Mouse (Mus musculus) lung, postnatal 4 days (tissue): Measurements from ENCODE around the gene Lrrc41.

Source experiments
- DNase-seq, 2 experiments: peaks; one replicate each; pipeline ENCODE4 v3.0.0; 2021

Lrrc41 gene

DNA sequence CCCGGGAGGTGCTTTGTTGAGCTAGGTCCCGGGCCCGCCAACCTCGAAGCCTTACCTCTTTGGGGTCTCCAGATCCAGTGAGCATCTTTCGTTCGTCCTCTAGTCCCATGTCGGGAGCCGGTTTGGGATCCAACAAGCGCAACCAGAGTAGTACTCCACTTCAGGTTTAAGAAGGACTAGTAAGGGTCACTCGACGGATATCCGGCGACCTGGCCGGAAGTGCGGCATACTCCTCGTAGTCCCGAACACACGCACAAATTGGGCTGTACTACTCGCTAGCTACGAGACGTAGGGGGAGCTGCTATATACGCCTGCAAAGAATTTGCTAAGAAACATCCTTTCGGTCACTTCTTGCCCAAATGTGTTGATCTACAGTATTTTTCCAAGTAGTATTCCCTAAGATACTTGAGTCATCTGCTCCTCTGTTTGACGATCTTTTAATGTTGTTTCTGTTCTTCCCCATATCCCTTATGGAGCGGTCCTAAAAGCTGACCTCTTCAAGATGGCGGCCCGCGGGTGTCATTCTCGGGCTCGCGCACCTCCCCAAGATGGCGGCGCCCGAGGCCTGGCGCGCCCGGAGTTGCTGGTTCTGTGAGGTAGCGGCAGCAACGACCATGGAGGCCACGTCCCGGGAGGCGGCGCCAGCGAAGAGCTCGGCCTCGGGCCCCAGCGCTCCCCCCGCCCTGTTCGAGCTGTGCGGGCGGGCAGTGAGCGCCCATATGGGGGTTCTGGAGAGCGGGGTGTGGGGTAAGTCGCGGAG lies at the start of gene Lrrc41, which contains the start of gene Uqcrh:
Gene Lrrc41, plus strand, starts transcription at position 409 of the 760 bp plus-strand sequence.
Gene Uqcrh, minus strand, starts transcription at position 211 of the 760 bp plus-strand sequence.
- peak; percentile 96 to 97 for DNase-seq

- DNase-seq, result no peak
Measured at GRCm38 (mm10) chr4:116032906-116033305, 42.2 kb upstream of the Lrrc41 start.

- no peak for DNase-seq
Measured at GRCm38 (mm10) chr4:116033374-116033773, 41.7 kb upstream of the Lrrc41 start.

GRCm38 (mm10) chr4:116040466-116040865 lies 34.6 kb upstream of the Lrrc41 start:
- no peak for DNase-seq

- no peak for DNase-seq
Measured at GRCm38 (mm10) chr4:116042186-116042585, 32.9 kb upstream of the Lrrc41 start.

DNA sequence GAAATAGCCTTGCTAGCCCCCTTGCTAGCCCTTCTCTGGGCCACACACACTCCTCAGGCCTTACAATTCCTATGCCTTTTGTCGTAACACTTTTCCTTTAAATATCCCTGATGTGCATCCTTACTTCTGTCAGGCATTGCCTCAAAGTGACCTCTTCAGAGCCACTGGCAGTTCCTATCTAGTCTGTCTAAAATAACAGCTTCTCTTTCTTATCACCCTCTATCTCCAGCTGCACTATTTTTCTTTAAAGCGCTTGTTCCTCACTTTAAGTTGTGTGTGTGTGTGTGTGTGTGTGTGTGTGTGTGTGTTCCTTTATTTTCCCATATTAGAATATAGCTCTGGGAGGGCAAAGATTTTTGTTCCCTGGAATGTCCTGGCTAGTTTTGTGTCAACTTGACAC lies 28.5 kb upstream of the Lrrc41 start:
- DNase-seq, result no peak

GRCm38 (mm10) chr4:116047681-116048080 lies 27.4 kb upstream of the Lrrc41 start:
- no peak for DNase-seq

GRCm38 (mm10) chr4:116048130-116048920 lies 26.7 kb upstream of the Lrrc41 start:
- peak; percentile 87 to 91 for DNase-seq

DNA sequence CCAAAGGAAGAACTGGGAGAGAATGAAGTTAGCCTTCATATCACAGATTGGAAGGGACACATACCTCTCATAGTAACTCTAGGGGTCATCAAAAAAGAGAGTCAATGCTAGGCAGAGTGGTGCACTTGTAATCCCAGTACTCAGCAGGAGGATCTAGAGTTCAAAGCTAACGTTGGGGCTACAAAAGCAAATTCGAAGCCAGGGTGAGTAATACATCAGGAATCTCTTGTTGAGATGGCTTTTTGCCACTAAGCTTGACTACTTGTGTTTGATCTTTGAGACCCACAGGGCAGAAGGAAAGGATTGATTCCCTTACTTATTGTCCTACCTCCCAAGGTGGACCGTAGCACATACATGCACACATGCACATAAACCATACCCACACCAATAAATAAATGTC lies 25.9 kb upstream of the Lrrc41 start:
- no peak for DNase-seq

- DNase-seq, result peak; percentile 62 to 66
Measured at GRCm38 (mm10) chr4:116052526-116053293, 22.4 kb upstream of the Lrrc41 start.

GRCm38 (mm10) chr4:116053399-116053961 lies 21.6 kb upstream of the Lrrc41 start, which contains the start of gene Nsun4:
TSS of gene Nsun4 (minus strand) at chr4:116053876.
- peak; percentile 92 to 95 for DNase-seq

DNA sequence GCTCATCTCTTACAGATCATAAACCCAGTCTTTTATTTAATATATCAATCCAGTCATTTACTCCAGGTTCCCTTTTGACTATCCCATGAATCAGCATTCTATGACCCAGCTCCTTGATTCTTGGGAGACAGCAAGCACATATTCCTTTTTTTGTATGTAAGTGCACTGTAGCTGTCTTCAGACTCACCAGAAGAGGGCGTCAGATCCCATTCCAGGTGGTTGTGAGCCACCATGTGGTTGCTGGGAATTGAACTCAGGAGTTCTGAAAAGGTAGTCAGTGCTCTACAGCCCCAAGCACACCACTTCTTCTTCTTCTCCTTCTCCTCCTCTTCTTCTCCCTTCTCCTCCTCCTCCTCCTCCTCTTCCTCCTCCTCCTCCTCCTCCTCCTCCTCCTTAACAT lies 17.5 kb upstream of the Lrrc41 start:
- DNase-seq, result no peak

GRCm38 (mm10) chr4:116059012-116059726 lies 15.9 kb upstream of the Lrrc41 start:
- DNase-seq, result no peak

GRCm38 (mm10) chr4:116063855-116064254 lies 11.2 kb upstream of the Lrrc41 start:
- no peak for DNase-seq

DNA sequence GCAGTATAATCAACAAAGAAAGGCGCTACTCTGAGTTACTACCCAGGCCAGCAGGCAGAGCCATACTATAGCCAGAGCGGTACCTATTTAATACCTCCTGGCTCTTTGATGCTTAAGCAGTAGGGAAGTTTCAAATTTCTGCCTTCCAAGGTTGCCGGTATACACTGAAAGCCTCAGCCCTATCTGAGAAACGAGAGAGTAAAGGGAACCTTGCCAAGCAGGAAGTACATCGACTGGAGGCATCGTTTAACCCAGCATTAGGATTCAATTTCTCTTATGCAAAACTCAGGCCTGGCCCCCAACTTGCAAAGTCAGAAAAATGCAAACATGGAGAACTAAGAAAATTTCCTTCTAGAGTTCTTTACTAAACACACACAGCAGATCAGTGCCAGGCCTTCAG lies 5.0 kb upstream of the Lrrc41 start:
- DNase-seq, result no peak

DNA sequence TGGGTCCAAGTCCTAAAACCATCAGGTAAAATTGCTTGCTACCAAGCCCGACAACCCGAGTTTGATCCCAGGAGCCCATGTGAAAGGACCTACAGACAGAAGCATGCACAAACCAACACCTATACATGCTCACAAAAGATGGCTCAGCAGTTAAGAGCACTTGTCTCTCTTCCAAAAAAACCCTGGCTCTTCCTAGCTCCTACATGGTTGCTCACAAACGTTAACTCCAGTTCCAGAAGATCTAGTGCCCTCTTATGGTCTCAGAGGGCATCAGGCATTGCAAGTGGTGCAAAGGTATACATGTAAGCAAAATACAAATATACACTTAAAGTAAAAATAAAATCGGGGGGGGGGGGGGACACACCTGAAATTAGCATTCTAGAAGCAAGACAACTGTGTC lies 1.9 kb upstream of the Lrrc41 start:
- no peak for DNase-seq

- DNase-seq, result no peak
Measured at GRCm38 (mm10) chr4:116074145-116074675, 859 bp upstream of the Lrrc41 start.

DNA sequence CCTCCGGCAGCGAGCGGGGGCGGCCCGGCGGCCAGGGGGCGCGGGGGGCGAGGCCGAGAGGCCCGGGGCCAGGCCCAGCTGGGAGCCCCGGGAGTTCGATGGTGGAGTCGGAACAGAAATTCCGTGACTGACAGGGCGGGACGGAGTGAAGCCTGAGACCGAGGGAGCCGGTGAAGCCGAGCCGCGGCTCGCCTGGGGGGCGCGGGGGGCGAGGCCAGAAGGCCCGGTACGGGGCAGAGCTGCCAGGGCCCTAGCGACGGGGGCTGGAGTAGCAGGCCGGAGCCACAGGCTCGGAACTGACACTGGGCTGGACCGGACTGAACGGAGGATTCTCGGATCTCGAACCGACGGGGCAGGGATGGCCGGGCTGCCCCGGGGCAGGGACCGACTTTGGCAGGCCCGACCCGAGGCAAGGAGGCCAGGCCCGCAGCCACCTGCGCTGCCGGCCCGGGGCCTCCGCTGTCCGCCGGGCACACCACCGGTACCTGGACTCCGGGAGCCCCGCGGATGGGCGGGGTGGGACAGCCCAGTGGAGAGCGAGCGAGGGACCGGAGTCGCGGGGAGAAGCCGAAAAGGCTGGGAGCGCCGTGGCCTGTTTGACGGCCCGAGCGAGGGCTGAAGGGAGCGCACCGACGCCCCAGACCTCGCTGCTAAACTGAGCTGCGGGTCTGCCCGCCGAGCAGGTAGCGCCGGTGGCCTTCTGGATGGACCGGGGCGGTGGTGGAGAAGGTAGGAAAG lies 731 bp downstream of the Lrrc41 start:
- peak; percentile 85 to 87 for DNase-seq

DNA sequence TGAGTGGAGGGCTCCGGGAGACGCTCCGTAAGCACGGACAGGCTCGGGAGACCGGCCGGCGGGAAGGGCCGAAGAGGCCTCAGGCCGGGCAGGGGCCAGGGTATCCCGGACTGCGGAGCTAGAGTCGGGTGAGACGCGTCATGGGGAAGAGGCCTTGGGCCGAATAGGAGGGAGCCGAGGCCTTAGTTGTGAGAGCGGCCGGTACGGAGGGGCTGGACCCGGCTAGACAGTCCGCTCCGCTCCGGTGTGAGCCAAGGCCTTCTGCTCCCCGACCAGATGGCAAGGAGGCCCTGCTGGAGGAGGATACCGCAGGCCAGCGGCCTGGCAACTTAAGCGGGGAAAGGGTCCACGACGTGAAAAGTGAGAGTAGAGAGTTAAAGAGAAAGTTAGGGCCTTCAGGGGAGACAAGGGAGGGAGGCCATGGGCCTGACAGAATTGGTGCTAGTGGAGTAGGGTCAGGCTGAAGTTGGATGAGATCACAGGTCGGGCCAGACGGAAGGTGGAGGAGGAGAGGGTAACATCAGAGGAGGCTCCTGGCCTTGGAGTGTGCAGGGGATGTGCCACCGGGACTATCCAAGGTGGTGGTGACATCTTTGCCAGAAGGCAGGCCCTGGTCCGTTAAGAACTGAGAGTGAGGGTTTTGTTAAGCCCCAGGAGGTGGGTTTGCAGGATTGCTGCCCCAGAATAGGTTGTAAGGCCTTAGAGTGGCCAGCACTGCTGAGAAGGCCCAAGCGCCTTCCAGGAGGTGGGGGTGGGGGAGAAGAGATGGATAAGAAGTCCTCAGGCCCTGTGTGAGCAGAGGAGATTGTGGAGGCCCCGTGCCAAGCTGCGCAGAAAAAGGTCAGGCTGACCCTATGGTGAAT lies 1.5 kb downstream of the Lrrc41 start:
- peak; percentile 62 to 63 for DNase-seq
